Mouse (Mus musculus): ENCODE measurements around the gene Mesd.

Mesd gene

DNA sequence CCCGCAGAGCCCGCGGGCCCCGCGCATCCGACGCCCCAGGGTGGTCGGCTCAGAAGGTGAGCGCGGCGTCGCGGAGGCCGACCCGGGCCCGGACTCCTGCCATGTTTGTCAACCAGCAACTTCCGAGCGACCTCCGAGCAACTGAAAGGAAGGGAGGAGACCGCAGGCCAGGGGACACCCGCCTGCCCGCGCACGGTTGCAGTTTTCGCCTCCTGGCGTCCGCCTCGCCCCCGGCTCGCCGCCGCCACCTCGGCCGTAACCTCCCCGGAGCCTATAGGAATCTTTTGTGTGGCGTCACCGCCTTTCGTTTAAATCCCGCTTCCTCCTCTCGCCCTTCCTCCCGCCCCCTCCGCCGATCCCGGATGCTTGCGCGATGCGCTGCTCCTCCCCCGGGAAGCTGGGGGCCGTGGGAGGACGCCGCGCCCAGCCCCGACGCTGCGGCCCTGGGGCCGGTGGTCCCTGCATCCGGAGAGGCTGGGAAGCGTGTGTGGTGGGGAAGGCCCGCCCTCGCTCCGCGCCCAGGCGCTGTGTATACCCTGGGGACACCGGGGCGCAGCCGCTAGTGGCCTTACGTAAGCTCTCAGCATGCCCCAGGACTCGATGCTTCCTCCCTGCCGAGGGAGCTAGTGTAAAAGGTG, at the start of gene Mesd, which contains the start of gene Tlnrd1:
Gene Mesd, plus strand, starts transcription at position 446 of the 638 bp plus-strand sequence.
Gene Tlnrd1, minus strand, starts transcription at position 285 of the 638 bp plus-strand sequence.
- peak; percentile 96 for DNase-seq (ENCODE audit: low read depth, low spot score)

DNA sequence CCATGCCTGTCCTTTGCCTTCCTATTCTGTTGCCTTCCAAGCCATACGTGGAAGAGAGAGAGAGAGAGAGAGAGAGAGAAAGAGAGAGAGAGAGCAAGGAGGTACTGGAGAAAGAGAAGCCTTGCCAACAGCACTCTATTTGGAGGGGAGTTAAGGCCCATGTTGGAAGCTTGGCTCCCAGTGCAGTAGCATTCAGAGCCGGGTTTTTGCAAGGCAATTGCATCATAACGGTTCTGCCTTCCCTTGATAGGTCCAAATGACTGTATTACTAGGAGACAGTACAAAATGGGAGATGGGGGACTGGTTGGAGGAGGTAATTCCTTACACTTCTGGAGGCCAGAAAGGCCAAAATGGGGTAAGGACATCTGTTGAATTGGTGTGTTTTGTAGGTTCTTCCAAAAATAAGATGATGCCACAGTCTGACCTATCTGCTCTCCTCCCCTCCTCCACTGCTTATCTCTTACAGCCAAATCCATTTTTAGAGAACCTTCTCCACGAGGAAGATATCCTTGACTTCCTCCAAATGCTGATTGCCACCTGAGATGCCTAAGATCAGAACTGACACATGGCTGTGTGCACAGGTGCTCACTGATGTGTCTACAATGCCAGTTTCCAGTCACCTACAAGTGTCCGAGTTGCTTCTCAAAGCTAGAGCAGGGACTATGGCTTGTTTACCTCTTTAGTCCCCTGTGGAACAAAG, 45.6 kb upstream of the Mesd start:
- DNase-seq (ENCODE audit: low read depth, low spot score) = no peak

GRCm38 (mm10) chr7:83840076-83840475, 44.2 kb upstream of the Mesd start:
- no peak for DNase-seq (ENCODE audit: low read depth, low spot score)

- DNase-seq (ENCODE audit: low read depth, low spot score) = peak; percentile 62
Observed at GRCm38 (mm10) chr7:83842486-83843259, 41.6 kb upstream of the Mesd start.

- DNase-seq (ENCODE audit: low read depth, low spot score) = no peak
Observed at GRCm38 (mm10) chr7:83844807-83845206, 39.5 kb upstream of the Mesd start.

- no peak for DNase-seq (ENCODE audit: low read depth, low spot score)
Observed at GRCm38 (mm10) chr7:83847187-83848075, 36.8 kb upstream of the Mesd start.

DNA sequence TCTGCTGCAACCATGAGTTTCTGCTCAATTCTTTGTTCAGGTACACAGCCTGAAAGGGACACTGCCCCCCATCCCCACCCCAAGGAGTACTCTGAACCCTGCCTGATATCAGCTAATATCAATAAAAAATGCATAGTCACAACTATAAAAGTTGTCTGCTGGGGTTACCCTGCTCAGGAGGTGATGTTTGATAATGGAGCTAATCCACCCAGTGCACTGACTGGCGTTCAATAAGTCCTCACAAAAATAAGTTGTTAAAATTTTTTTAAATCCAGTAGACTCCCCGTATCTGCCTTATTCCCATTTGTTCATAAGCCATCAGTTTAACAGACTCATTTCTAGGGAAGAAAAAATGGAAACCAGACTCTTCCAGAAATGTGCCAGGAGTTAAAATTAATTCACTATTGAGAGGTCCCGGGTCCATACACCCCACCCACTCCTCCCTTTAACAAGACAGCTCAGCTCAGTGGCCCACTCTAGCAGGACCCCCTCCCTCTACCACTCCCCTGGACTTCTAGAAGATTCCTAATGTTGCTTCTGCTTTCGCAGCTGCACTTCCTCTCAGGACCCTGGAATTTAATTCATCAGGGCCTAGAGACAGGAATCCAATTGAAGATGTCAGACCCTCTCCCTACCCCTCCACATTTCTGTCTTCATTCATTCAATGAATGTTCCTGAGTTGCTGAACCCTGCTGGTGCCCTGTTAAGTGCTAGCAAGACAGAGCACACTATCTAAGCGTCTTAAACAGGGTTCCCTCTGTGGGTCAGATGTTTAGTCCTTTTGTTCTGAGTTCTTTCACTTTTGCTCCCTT, 32.5 kb upstream of the Mesd start:
- DNase-seq (ENCODE audit: low read depth, low spot score) = no peak

- peak; percentile 13 for DNase-seq (ENCODE audit: low read depth, low spot score)
Observed at GRCm38 (mm10) chr7:83852381-83853380, 31.6 kb upstream of the Mesd start.

DNA sequence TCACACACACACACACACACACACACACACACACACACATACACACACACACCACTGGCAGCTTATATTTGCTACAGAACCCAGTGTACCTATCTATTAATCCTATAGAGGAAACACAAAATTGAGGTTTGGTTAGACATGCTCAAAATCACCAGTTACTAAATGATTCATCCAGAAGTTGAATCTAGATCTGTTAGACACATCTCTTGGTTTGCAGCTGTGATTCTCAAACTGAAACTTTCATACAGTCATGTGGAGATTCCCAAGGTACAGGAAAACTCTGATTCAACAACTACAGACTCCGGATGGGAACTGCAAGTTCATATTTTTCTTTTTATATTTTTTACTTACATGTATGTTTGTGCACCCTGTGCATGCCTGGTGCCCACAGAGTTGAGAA, 29.1 kb upstream of the Mesd start:
- no peak for DNase-seq (ENCODE audit: low read depth, low spot score)

DNA sequence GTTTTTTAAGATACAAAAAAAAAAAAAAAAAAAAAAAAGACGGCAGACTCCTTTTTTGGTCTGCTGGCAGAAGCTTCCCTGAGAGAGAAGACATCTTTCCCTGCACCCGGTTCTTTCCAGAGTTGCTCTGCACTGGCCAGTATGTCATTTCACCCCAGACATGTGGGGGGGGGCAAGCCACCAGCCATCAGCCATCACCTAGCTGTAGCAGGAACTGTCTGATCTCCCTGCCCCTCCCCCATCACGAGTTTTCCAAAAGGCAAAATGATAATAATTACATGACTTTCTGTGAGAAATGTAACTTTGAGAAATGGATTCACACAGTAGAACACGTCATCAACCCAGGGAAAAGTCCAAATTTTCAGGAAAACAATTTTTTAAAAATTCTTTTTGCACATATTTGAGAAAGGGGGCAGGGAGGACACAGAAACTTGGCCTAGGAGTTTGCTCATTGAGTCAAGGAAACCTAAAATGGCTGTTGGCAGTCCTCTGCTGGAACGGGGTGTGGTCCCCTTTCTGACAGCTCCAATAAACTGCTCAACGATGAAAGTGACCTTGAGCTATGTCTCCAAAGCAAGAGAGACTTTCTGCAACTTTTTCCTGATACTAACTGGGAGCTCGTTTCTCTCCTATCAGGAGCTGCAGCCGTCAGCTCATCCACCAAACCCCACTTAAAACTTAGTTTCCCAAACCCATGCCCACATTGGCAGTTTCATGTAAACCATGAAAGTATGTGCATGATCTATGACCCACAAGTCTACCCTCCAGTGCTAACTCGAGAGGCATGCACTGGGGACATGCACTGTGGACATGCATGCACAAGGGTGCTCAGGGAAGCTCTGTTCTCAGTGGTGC, 27.7 kb upstream of the Mesd start:
- no peak for DNase-seq (ENCODE audit: low read depth, low spot score)

GRCm38 (mm10) chr7:83857208-83857488, 27.1 kb upstream of the Mesd start:
- DNase-seq (ENCODE audit: low read depth, low spot score) = no peak

DNA sequence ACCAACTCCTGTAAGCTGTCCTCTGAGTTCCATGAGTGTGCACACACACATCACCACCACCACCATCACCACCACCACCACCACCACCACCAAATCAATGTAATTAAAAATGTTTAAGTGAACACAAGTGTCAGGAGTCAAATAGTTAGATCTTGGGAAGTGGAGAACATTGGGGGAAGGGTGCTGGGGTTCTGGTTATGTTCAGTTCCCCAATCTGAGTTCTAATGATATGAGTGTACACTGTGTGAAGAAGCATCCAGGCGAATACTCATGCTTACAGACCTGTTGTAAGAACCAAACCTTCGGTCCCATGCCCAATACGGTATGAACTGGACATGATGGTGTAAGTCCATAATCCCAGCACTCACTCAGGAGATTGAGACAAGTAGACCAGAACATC, 26.3 kb upstream of the Mesd start:
- no peak for DNase-seq (ENCODE audit: low read depth, low spot score)

GRCm38 (mm10) chr7:83859378-83860083, 24.7 kb upstream of the Mesd start:
- peak; percentile 18 for DNase-seq (ENCODE audit: low read depth, low spot score)

GRCm38 (mm10) chr7:83863554-83863953, 20.7 kb upstream of the Mesd start:
- no peak for DNase-seq (ENCODE audit: low read depth, low spot score)

- no peak for DNase-seq (ENCODE audit: low read depth, low spot score)
Observed at GRCm38 (mm10) chr7:83868200-83868599, 16.1 kb upstream of the Mesd start.

DNA sequence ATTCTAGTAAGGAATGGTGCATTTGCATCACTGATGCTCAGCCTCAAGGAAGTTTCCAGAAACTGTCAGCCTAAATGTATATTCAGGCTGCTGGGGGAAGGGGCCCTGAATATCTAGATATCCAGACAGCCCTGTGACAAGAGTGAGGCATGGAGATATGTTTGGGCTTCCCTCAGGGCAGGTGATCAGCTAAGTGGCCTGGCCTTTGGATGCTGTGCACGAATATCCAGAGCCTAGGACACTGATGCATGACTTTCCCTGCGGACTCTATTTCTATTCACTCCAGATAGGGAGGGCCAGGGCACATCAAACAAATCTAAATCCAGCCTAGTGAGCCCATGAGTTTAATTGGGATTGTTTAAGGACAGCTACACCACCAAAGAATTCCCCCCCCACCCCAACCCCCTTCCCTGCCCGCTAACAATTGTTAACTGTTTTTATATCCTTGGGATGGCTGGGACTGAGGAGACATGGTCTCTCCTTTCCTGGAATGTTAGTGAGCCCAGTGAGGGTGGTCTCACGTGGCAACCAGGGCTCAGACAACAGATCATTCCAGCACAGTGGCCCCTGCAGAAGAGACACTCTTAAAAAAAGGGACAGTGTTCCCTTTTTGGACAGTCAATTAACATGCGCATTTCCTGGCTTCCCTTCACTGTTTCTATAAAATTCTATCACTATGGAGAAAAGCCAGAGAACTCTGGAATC, 14.3 kb upstream of the Mesd start:
- DNase-seq (ENCODE audit: low read depth, low spot score) = no peak

DNA sequence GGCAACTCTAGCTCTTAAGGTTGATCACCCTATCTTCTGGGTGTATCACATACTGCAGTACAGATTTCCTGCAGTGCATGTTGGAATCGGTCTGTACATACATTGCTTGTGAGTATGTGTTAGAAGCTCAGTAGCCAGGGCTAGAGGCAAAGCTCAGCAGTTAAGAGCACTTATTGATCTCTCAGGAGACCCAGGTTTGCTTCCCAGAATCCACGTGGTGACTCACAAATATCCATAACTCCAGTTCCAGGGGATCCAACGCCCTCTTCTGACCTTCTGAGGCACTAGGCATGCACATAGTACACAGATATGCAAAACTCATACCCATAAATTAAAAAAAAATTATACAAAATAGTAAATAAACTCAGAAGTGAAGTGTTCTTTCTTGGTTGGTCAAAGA, 7.2 kb upstream of the Mesd start:
- no peak for DNase-seq (ENCODE audit: low read depth, low spot score)
